Mouse (Mus musculus): Measurements from ENCODE around the gene Vegfc. TPM values are rescaled to one million over a fixed set of nuclear protein-coding genes. Genes with fewer than 3 reads are reported as not detected.

The Vegfc gene
- total RNA-seq, 1 experiment, result 20.1 TPM

DNA sequence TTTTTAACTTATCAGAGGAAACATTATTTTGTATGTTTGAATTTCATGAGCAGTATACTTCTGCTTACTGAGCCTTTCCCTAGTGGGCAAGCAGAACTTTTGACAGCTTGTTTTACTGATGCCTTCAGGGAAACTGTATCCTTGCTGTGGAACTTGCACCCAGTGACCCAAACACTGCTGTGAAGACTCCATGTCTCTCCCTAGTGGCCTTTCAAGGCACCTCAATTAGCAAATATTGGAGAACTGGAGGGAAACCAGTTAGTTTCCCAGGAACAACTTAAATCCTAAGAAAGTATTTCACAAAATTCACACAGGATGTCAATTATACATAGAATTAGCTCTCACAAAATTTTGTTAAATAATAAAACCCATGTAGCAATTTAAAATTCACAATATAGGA, 2.2 kb downstream of the Vegfc start:
- in situ Hi-C loops (cut with MboI; ENCODE audit: low sequenced_read_pairs in 2 of 2, unreplicated experiment in 2 of 2), result no loop called here
- no peak for DNase-seq (ENCODE audit: low read depth, low spot score)
- Histone ChIP-seq H3K9me3 (ENCODE audit: control insufficient read depth, insufficient read depth, low read depth, low read length) (no peaks in the 10 kb centered on the region), H3K36me3 (ENCODE audit: control insufficient read depth, insufficient read depth, low read length, poor library complexity, severe bottlenecking) (no peaks in the 10 kb centered on the region), H3K4me1 (ENCODE audit: control insufficient read depth in 2 of 2, insufficient read depth in 2 of 2, low read length in 2 of 2, poor library complexity in 1 of 2) (peaks cover 3 to 16% of the 10 kb centered on the region in 2 experiments; a peak in 3 of 4 replicates), H3K27ac (ENCODE audit: insufficient read depth, low read depth, low read length, poor library complexity, severe bottlenecking) (no peak overlapping the region), H3K9ac (ENCODE audit: insufficient read depth, low read depth, low read length, poor library complexity, severe bottlenecking) (no peak overlapping the region), H3K4me3 (ENCODE audit: insufficient read depth in 1 of 2, low read depth in 1 of 2, low read length in 2 of 2, poor library complexity in 1 of 2, severe bottlenecking in 1 of 2) (peak overlapping the region in 1 of 2 experiments; percentile 97; a peak in 2 of 4 replicates)
- TF ChIP-seq ZC3H11A (IDR thresholded peaks at IDR 0.05; ENCODE audit: borderline replicate concordance, low read depth, low read length), result no peak; the same call in 1 of the 2 replicates
- no peak for TF ChIP-seq ZNF384 (IDR thresholded peaks at IDR 0.05; ENCODE audit: low read depth, low read length)
- TF ChIP-seq MAFK (IDR thresholded peaks at IDR 0.05; ENCODE audit: insufficient read depth, low read depth, low read length), result no peak

DNA sequence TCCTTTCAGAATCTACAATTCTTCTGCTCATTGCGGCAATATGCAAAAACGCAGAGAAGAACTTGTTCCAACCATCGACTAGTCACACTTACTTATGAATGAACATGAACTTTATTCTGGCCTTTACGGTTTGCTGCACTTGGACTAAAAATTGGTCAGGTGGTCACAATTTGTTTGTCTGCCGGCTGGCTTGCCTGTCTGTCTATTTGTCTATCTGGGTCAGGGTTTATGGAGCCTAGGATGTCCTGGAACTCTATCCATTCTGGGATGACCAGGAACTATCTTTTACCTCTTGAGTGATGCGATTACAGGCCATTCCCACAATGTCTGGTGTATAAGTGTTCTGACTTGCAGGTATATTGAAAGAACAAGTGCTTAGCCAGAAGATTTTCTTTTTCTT, 8.5 kb downstream of the Vegfc start:
- in situ Hi-C loops (cut with MboI; ENCODE audit: low sequenced_read_pairs in 2 of 2, unreplicated experiment in 2 of 2), result no loop called here
- Histone ChIP-seq H3K9me3 (ENCODE audit: control insufficient read depth, insufficient read depth, low read depth, low read length) (no peaks in the 10 kb centered on the region), H3K36me3 (ENCODE audit: control insufficient read depth, insufficient read depth, low read length, poor library complexity, severe bottlenecking) (no peaks in the 10 kb centered on the region), H3K9ac (ENCODE audit: insufficient read depth, low read depth, low read length, poor library complexity, severe bottlenecking) (no peak overlapping the region), H3K4me3 (ENCODE audit: insufficient read depth in 1 of 2, low read depth in 1 of 2, low read length in 2 of 2, poor library complexity in 1 of 2, severe bottlenecking in 1 of 2) (no peak overlapping the region), H3K4me1 (ENCODE audit: control insufficient read depth in 2 of 2, insufficient read depth in 2 of 2, low read length in 2 of 2, poor library complexity in 1 of 2) (no peaks in the 10 kb centered on the region), H3K27ac (ENCODE audit: insufficient read depth, low read depth, low read length, poor library complexity, severe bottlenecking) (no peak overlapping the region)
- TF ChIP-seq ZC3H11A (IDR thresholded peaks at IDR 0.05; ENCODE audit: borderline replicate concordance, low read depth, low read length) (no peak), CHD2 (IDR thresholded peaks at IDR 0.05; ENCODE audit: low read depth, low read length) (no peak), ZNF384 (IDR thresholded peaks at IDR 0.05; ENCODE audit: low read depth, low read length) (no peak), MAFK (IDR thresholded peaks at IDR 0.05; ENCODE audit: insufficient read depth, low read depth, low read length) (no peak), HCFC1 (IDR thresholded peaks at IDR 0.05; ENCODE audit: borderline replicate concordance, insufficient read depth, low read length) (no peak)
- DNase-seq (ENCODE audit: low read depth, low spot score), result no peak

DNA sequence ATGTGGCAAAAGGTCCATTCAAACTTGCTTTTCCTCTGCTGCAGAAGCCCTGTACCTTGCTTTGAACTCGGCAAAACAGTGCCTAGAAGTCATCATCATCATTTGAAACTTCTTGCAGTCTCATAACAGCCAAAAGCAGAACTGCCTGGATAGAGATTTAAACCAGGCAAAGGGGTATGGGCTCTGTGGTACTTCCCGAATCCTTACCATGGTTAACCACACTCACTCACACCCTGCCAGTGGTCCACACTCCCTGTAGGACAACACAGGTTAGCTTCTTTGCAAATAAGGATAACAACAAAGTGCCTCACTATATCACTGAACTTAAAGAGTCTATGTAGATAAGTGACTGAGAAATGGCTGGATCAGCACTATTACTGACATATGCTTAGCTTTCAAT, 9.7 kb downstream of the Vegfc start:
- no peak for DNase-seq (ENCODE audit: low read depth, low spot score)
- H3K27ac ChIP-seq (ENCODE audit: insufficient read depth, low read depth, low read length, poor library complexity, severe bottlenecking), result no peak overlapping the region
- no peaks in the 10 kb centered on the region for H3K9me3 ChIP-seq (ENCODE audit: control insufficient read depth, insufficient read depth, low read depth, low read length)
- H3K9ac ChIP-seq (ENCODE audit: insufficient read depth, low read depth, low read length, poor library complexity, severe bottlenecking), result no peak overlapping the region
- in situ Hi-C loops (cut with MboI; ENCODE audit: low sequenced_read_pairs in 2 of 2, unreplicated experiment in 2 of 2), result no loop called here
- H3K4me1 ChIP-seq (ENCODE audit: control insufficient read depth in 2 of 2, insufficient read depth in 2 of 2, low read length in 2 of 2, poor library complexity in 1 of 2), result no peaks in the 10 kb centered on the region
- no peak for TF ChIP-seq HCFC1 (IDR thresholded peaks at IDR 0.05; ENCODE audit: borderline replicate concordance, insufficient read depth, low read length)
- TF ChIP-seq ZC3H11A (IDR thresholded peaks at IDR 0.05; ENCODE audit: borderline replicate concordance, low read depth, low read length), result no peak
- no peak overlapping the region for H3K4me3 ChIP-seq (ENCODE audit: insufficient read depth in 1 of 2, low read depth in 1 of 2, low read length in 2 of 2, poor library complexity in 1 of 2, severe bottlenecking in 1 of 2)
- no peaks in the 10 kb centered on the region for H3K36me3 ChIP-seq (ENCODE audit: control insufficient read depth, insufficient read depth, low read length, poor library complexity, severe bottlenecking)

DNA sequence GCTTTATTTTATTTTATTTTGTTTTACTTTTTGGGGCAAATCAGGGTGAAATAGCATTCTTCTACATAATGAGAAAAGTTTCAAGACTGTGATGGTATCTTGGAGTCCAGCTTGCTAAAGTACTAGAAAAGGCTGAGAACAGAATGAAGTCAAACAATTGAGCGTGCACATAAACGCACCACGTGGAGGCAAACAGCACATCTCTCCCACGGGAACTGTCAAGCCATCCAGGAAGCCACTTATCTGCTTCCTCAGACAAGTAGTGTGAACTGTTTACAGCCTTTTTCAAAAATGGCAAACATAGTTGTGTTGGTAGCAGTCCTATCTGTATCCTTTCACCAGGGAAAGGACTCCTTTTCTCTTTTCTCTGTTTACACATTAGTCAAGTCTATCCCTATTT, 11.8 kb downstream of the Vegfc start:
- Histone ChIP-seq H3K27ac (ENCODE audit: insufficient read depth, low read depth, low read length, poor library complexity, severe bottlenecking) (no peak overlapping the region), H3K4me3 (ENCODE audit: insufficient read depth in 1 of 2, low read depth in 1 of 2, low read length in 2 of 2, poor library complexity in 1 of 2, severe bottlenecking in 1 of 2) (no peak overlapping the region), H3K9me3 (ENCODE audit: control insufficient read depth, insufficient read depth, low read depth, low read length) (no peaks in the 10 kb centered on the region), H3K9ac (ENCODE audit: insufficient read depth, low read depth, low read length, poor library complexity, severe bottlenecking) (no peak overlapping the region), H3K36me3 (ENCODE audit: control insufficient read depth, insufficient read depth, low read length, poor library complexity, severe bottlenecking) (no peaks in the 10 kb centered on the region), H3K4me1 (ENCODE audit: control insufficient read depth in 2 of 2, insufficient read depth in 2 of 2, low read length in 2 of 2, poor library complexity in 1 of 2) (no peaks in the 10 kb centered on the region)
- TF ChIP-seq HCFC1 (IDR thresholded peaks at IDR 0.05; ENCODE audit: borderline replicate concordance, insufficient read depth, low read length) (no peak), CHD2 (IDR thresholded peaks at IDR 0.05; ENCODE audit: low read depth, low read length) (no peak), ZNF384 (IDR thresholded peaks at IDR 0.05; ENCODE audit: low read depth, low read length) (no peak), MAFK (IDR thresholded peaks at IDR 0.05; ENCODE audit: insufficient read depth, low read depth, low read length) (no peak)
- in situ Hi-C loops (cut with MboI; ENCODE audit: low sequenced_read_pairs in 2 of 2, unreplicated experiment in 2 of 2), result no loop called here
- no peak for DNase-seq (ENCODE audit: low read depth, low spot score)

DNA sequence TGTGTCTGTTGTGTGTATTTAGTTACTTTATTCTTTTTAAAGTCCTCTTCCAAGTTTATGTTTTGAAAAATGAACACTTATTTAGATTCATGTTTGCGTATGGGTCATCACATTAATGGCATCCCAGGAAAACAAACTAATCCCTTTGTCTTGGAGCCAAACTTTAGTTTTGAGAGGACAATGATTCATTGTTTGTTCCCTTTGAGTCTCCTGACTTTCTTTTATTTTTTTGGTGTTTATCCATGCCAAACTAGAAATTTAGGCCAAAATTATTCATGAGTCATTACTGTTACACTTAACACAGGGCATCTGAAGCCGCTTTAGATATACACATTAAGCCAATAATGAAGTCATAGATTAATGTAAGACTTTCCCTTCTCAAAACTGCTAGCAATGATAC, 12.5 kb downstream of the Vegfc start:
- Histone ChIP-seq H3K36me3 (ENCODE audit: control insufficient read depth, insufficient read depth, low read length, poor library complexity, severe bottlenecking) (no peaks in the 10 kb centered on the region), H3K9ac (ENCODE audit: insufficient read depth, low read depth, low read length, poor library complexity, severe bottlenecking) (no peak overlapping the region), H3K4me3 (ENCODE audit: insufficient read depth in 1 of 2, low read depth in 1 of 2, low read length in 2 of 2, poor library complexity in 1 of 2, severe bottlenecking in 1 of 2) (no peak overlapping the region), H3K4me1 (ENCODE audit: control insufficient read depth in 2 of 2, insufficient read depth in 2 of 2, low read length in 2 of 2, poor library complexity in 1 of 2) (no peaks in the 10 kb centered on the region), H3K27ac (ENCODE audit: insufficient read depth, low read depth, low read length, poor library complexity, severe bottlenecking) (no peak overlapping the region), H3K9me3 (ENCODE audit: control insufficient read depth, insufficient read depth, low read depth, low read length) (no peaks in the 10 kb centered on the region)
- in situ Hi-C loops (cut with MboI; ENCODE audit: low sequenced_read_pairs in 2 of 2, unreplicated experiment in 2 of 2), result no loop called here
- DNase-seq (ENCODE audit: low read depth, low spot score), result no peak
- TF ChIP-seq ZNF384 (IDR thresholded peaks at IDR 0.05; ENCODE audit: low read depth, low read length), result no peak
- TF ChIP-seq ZC3H11A (IDR thresholded peaks at IDR 0.05; ENCODE audit: borderline replicate concordance, low read depth, low read length), result no peak
- TF ChIP-seq MAFK (IDR thresholded peaks at IDR 0.05; ENCODE audit: insufficient read depth, low read depth, low read length), result no peak
- TF ChIP-seq CHD2 (IDR thresholded peaks at IDR 0.05; ENCODE audit: low read depth, low read length), result no peak
- TF ChIP-seq HCFC1 (IDR thresholded peaks at IDR 0.05; ENCODE audit: borderline replicate concordance, insufficient read depth, low read length), result no peak
